Mouse (Mus musculus) bone marrow, adult 2 months (tissue): ENCODE measurements at regions not wholly inside any gene's neighbourhood (a gene's known extent, or its start where the extent isn't known, plus 50 kb on each side); places are given as distances from the start of the nearest gene placed in this dataset.

ENCODE experiments used
- H3K27ac ChIP-seq: fragments of 200-500 bp; 2 replicates; pipeline ENCODE4 v1.5.1; 2012; ENCODE audit warnings: low read depth, mild to moderate bottlenecking, control low read depth, inconsistent platforms, low read length; ENCODE audit not compliant: control insufficient read depth, poor library complexity, insufficient read depth
- H3K4me1 ChIP-seq: fragments of 200-500 bp; 2 replicates; pipeline ENCODE4 v1.6.1; 2011; ENCODE audit warnings: low read length; ENCODE audit not compliant: control insufficient read depth, insufficient read depth
- H3K4me3 ChIP-seq: fragments of 200-500 bp; replicated peaks from 2 replicates; pipeline ENCODE3; 2011; ENCODE audit warnings: mild to moderate bottlenecking, low read depth, low read length, control low read depth; ENCODE audit not compliant: control insufficient read depth
- CTCF ChIP-seq: fragments of 200-500 bp; IDR thresholded peaks from 2 replicates; pipeline ENCODE4 v1.5.1; 2011; ENCODE audit warnings: low read length, control low read depth; ENCODE audit not compliant: control insufficient read depth, insufficient read depth
- POLR2A ChIP-seq: fragments of 200-500 bp; IDR thresholded peaks from 2 replicates; pipeline ENCODE4 v1.6.1; 2011; ENCODE audit warnings: low read depth, mild to moderate bottlenecking, control low read depth, low read length, borderline replicate concordance; ENCODE audit not compliant: control insufficient read depth
- WGBS: fragments of 180-500 bp; shearing (Covaris S2); methylation state at CpG from one replicate; pipeline ENCODE4 v1.1.7; 2018; 5-methylcytosine and 5-hydroxymethylcytosine counted together

- TF ChIP-seq CTCF = no peak
- TF ChIP-seq POLR2A = no peak
- H3K4me3 ChIP-seq = no peak overlapping the region
- no peak overlapping the region for H3K27ac ChIP-seq
- no peaks in the 10 kb centered on the region for H3K4me1 ChIP-seq
- WGBS = 84% methylated on average over 6 of the region's 6 CpGs
These were observed 64.9 kb upstream of the Kcnj16 start for GRCm38 (mm10) chr11:110902918-110903317.
